Mouse (Mus musculus) lung, embryonic 16.5 days (tissue): ENCODE data around the gene Gm9958. TPM values are rescaled to one million over a fixed set of nuclear protein-coding genes. Genes with fewer than 3 reads are reported as not detected.

Experiments
- ATAC-seq: fragments of 200-750 bp; cut with Nextera tagmentation; 2 replicates; pipeline ENCODE4 v1.8.0; 2017; ENCODE audit warnings: low read depth, mild to moderate bottlenecking, moderate library complexity
- H3K27ac ChIP-seq: fragments of 300-500 bp; sonication (generic); 2 replicates; pipeline ENCODE4 v1.5.1; 2014; ENCODE audit warnings: mild to moderate bottlenecking, control low read depth, low read length
- H3K27me3 ChIP-seq: fragments of 300-500 bp; sonication (generic); 2 replicates; pipeline ENCODE4 v1.6.1; 2014; ENCODE audit warnings: low read depth, low read length, mixed read lengths; ENCODE audit not compliant: control insufficient read depth, insufficient read depth
- H3K36me3 ChIP-seq: fragments of 300-500 bp; sonication (generic); 2 replicates; pipeline ENCODE4 v1.6.1; 2014; ENCODE audit warnings: low read length; ENCODE audit not compliant: control insufficient read depth, insufficient read depth
- H3K4me1 ChIP-seq: fragments of 300-500 bp; sonication (generic); replicated peaks from 2 replicates; pipeline ENCODE4 v1.6.1; 2014; ENCODE audit warnings: low read length, mixed read lengths; ENCODE audit not compliant: control insufficient read depth, insufficient read depth
- H3K4me2 ChIP-seq: fragments of 300-500 bp; sonication (generic); 2 replicates; pipeline ENCODE4 v1.6.1; 2014; ENCODE audit warnings: low read depth, low read length, control low read depth
- H3K4me3 ChIP-seq: fragments of 300-500 bp; sonication (generic); 2 replicates; pipeline ENCODE4 v1.5.1; 2014; ENCODE audit warnings: mild to moderate bottlenecking, low read length, control low read depth
- H3K9ac ChIP-seq: fragments of 300-500 bp; sonication (generic); 2 replicates; pipeline ENCODE4 v1.6.1; 2014; ENCODE audit warnings: low read length, control low read depth
- H3K9me3 ChIP-seq: fragments of 300-500 bp; sonication (generic); 2 replicates; pipeline ENCODE4 v1.6.1; 2016; ENCODE audit warnings: low read length; ENCODE audit not compliant: control insufficient read depth
- WGBS: fragments of 180-500 bp; shearing (Covaris S2); extraction: QIAGEN DNeasy Blood & Tissue Kit; methylation state at CpG from one replicate; pipeline ENCODE4 v1.1.7; 2014; 5-methylcytosine and 5-hydroxymethylcytosine counted together
- polyA plus RNA-seq: library from polyadenylated mRNA; unstranded; fragments of >200 nt; fragmentation: Nextera tagmentation; extraction: Ambion mirVana; gene quantifications from 2 replicates; pipeline ENCODE4 v1.2.1, GENCODE M21; 2015

Gm9958 gene
- polyA plus RNA-seq, 1 experiment from 2014 or later: 6.7 TPM

DNA sequence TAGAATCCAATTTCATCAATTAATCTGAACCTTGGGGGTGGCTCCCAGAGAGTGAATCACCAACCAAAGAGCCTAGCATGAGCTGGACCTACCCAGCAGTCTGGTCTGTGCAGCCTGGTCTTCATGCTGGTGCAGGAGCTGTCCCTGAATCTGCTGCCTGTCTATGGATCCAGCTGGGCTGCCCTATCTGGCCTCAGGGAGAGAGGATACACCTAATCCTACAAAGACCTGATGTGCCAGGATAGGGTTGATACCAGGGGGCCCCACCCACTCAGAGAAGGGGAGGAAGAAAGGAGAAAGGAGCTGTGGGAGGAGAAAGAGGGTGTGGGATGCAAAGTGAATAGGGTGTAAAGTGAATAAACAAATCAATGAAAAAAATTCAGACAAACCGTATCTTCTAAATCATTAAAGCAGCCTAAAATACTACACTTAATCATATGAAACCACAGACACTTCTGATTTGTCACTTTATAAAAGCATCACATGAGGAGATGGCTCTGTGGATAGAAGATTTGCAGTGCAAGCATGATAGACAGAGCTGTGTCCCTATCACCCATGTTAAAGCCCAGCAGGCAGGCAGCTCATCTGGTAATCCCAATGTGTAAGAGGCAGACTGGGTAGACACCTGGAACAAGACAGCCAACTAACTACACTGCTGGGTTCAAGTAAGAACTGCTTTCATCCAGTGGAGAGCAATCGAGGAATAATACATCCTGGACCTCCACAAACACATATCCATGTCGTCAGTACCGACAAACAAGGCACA is 13.3 kb upstream of the Gm9958 start:
- no peak for ATAC-seq
- Histone ChIP-seq H3K27me3 (no peaks in the 10 kb centered on the region), H3K4me1 (no peaks in the 10 kb centered on the region), H3K9me3 (no peaks in the 10 kb centered on the region), H3K4me3 (no peak overlapping the region), H3K4me2 (no peak overlapping the region), H3K27ac (no peak overlapping the region), H3K36me3 (peaks cover 7% of the 10 kb centered on the region; the same call in 1 of the 2 replicates), H3K9ac (no peak overlapping the region)
- 88% methylated on average over 4 of the region's 4 CpGs for WGBS

DNA sequence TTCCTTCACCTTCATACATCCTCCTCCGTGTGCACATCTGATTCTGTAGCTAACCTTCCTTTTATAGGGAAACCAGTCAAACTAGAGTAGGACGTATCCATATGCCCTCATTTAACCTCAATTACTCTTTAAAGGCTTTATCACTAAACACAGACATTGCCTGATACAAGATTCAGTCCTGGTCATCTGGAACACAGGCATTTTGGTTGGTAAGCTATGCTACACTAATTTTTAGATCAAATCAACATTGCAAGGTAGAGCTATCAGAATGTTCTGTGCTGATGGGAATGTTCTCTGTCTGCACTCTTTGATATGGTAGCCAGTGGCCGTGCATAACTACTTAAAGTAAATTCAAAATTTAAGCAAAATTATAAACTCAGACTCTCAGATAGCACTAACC is 11.2 kb upstream of the Gm9958 start:
- H3K4me3 ChIP-seq: no peak overlapping the region
- no peak overlapping the region for H3K4me2 ChIP-seq
- no peaks in the 10 kb centered on the region for H3K9me3 ChIP-seq
- 86% methylated on average over 3 of the region's 3 CpGs for WGBS
- H3K27ac ChIP-seq: no peak overlapping the region
- ATAC-seq: no peak
- no peaks in the 10 kb centered on the region for H3K4me1 ChIP-seq
- H3K27me3 ChIP-seq: no peaks in the 10 kb centered on the region
- H3K9ac ChIP-seq: no peak overlapping the region
- H3K36me3 ChIP-seq: peaks cover 10% of the 10 kb centered on the region

DNA sequence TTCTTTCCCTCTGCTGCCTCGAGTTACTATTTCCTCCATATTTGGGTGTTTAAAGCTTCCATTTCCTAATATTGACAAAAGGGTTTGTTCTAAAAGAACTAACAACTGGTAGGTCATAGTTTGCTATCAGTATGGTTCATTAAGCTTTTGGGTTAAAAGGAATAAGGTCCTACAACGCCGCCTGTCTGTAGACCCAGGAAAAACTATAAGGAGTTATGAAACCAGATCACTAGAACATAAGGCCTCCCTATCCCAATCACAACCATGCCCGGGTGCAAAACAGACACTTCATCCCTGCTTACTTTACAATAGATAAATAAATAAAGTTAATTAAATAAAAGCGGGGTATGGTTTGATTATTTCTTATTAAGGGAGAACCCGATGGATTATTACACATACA is 2.5 kb upstream of the Gm9958 start:
- 2% methylated on average over 6 of the region's 6 CpGs for WGBS

DNA sequence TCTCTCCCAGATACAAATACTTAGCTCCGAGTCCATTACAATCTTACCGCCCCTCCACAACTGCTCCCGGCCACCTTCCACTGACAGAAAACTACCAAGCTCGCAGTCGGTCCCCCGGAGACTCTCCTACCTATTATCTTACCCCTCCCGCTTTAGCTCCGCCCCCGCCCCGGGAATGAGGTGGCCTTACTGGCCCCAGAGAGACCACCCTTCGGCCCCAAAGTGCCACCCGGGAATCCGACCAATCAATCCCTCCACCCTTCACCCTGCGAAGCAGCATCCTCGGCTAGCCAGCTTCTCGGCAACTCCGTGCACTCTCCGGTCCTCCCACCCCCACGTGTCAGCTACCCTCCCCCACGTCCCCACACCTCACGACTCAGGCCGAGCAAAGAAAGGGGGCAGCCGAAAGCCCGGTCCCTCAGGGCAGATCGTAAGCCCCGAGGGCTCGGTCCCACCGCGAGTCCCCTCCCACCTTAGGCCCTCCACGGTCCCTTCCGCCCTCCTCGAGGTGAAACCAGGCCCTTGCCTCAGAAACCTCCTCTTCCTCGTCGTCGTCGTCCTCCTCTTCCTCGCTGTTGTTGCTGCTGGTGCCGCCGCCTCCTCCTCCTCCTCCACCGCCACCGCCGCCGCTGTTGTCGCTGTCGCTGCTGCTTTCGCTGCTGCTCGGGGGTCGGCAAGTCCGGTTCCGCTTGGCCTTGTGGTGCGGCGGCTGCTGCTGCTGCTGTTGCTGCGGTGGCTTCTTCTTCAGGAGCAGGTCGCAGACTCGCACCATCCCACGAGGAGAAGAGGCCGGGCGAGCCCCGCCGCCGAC is 1.7 kb upstream of the Gm9958 start:
- H3K27me3 ChIP-seq: no peaks in the 10 kb centered on the region
- H3K4me3 ChIP-seq: peak overlapping the region; percentile 91
- H3K9me3 ChIP-seq: no peaks in the 10 kb centered on the region
- peak; percentile 34 for ATAC-seq
- no peaks in the 10 kb centered on the region; the same call in 1 of the 2 replicates for H3K36me3 ChIP-seq
- WGBS: 0% methylated on average over 49 of the region's 61 CpGs
- H3K27ac ChIP-seq: peak overlapping the region; percentile 100
- H3K4me1 ChIP-seq: peaks cover 16% of the 10 kb centered on the region
- H3K9ac ChIP-seq: peak overlapping the region; percentile 99
- H3K4me2 ChIP-seq: peak overlapping the region; percentile 72

More for the DNA sequence above, 2.5 kb upstream of the Gm9958 start:
- peak overlapping the region; percentile 100 for H3K27ac ChIP-seq
- peak overlapping the region; percentile 91 for H3K4me3 ChIP-seq
- peaks cover 16% of the 10 kb centered on the region for H3K4me1 ChIP-seq
- H3K27me3 ChIP-seq: no peaks in the 10 kb centered on the region
- H3K36me3 ChIP-seq: peaks cover 2% of the 10 kb centered on the region
- H3K9me3 ChIP-seq: no peaks in the 10 kb centered on the region
- peak overlapping the region; percentile 72 for H3K4me2 ChIP-seq
- peak overlapping the region; percentile 99 for H3K9ac ChIP-seq
- no peak for ATAC-seq

DNA sequence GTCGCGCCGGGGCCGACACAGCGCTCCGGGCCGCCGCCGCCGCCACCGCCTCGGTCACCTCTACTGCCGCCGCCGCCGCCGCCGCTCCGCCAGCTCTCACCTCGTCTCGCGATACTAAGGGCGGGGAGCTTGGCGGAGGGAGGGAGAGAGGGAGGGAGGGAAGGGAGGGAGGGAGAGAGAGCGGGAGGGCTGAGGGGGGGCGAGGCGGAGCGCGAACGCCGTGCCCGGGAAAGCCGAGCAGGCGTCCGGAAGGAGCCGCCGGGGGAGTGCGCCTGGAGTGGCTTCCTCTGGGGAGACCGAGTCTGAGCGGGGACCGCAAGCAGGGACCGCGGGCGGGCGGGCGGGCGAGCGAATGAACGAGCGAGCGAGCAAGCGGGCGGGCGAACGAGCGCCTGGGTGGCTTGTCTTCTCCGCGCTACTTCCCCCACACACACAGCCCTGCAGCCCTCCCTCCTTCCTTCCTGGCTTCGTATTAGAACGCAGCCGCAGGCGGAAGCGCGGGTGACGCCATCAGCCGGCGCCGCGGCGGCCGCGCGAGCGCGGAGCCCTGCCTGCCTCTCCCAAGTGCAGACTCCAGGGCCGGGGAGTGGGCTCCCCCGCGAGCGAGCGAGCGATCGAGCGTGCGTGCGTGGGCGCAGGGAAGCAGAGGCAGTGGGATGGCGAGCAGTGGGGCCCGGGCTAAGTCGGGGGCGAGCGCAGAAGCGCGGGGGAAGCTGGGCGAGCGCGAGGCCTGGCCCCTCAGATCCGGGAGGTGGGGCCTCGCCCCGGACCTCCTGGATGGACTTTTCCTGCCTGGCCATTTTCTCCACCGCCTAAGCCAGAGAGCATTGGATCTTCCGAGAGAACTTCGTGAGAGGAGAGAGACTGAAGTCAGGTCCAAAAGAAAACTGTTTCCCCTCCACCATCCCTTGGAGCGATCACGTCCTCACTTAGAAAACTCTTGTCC is 610 bp upstream of the Gm9958 start, which contains the start of gene Ankrd17:
Ankrd17 (minus strand) TSS at position 457 of the 946 bp plus-strand sequence.
- Histone ChIP-seq H3K27ac (peak within 1 kb of the TSS; percentile 100), H3K4me1 (peaks cover 16% of the 10 kb centered on the region), H3K4me2 (peak within 1 kb of the TSS; percentile 72), H3K4me3 (peak within 1 kb of the TSS; percentile 91), H3K9me3 (no peaks in the 10 kb centered on the region; the same call in 1 of the 2 replicates), H3K27me3 (no peaks in the 10 kb centered on the region), H3K9ac (peak within 1 kb of the TSS; percentile 99), H3K36me3 (no peaks in the 10 kb centered on the region; the same call in 1 of the 2 replicates)
- WGBS: under 1% methylated on average over 47 of the region's 104 CpGs
- ATAC-seq: peak; percentile 95

DNA sequence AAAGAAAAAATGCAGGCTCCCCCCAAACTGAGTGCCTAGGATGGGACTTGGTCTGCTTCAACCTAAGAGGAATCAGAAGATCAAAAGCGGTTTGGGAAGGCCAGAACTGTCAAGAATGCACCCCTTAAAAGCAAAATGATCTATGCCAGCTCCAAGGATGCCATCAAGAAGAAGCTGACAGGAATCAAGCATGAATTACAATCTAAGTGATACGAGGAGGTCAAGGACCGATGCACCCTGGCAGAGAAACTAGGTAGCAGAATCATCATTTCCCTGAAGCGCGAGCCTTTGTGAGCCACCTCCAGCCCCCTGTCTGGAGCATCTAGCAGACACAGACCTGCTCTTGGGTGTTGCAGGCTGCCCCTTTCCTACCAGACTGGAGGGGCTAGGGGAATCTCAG is 3.4 kb downstream of the Gm9958 start:
- ATAC-seq: no peak
- Histone ChIP-seq H3K27me3 (no peaks in the 10 kb centered on the region), H3K27ac (no peak overlapping the region), H3K36me3 (no peaks in the 10 kb centered on the region), H3K4me3 (no peak overlapping the region), H3K4me2 (no peak overlapping the region), H3K9me3 (no peaks in the 10 kb centered on the region; the same call in 1 of the 2 replicates), H3K9ac (no peak overlapping the region), H3K4me1 (peaks cover 4% of the 10 kb centered on the region)
- WGBS: 80% methylated on average over 5 of the region's 5 CpGs

DNA sequence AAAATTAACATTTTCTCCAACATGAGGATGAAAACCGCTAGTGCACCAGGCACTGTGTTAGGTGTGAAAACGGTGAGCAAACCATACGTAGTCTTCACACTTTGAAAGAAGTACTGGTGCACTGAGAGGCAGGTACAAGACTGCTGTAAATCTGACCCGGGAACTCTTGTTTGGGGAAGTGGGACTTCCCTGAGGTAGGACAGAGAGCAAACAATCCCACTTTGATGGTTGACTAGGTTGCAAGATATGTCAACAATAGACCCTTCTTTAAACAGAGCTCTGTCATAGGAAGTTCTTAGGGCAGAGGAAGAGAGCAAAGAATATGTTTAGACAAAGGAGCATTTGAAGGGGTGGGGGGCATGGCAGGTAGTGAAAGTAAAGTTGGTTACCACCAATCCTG is 6.7 kb downstream of the Gm9958 start:
- Histone ChIP-seq H3K4me3 (no peak overlapping the region), H3K27ac (no peak overlapping the region), H3K4me1 (no peaks in the 10 kb centered on the region), H3K9ac (no peak overlapping the region), H3K27me3 (no peaks in the 10 kb centered on the region), H3K4me2 (no peak overlapping the region), H3K36me3 (no peaks in the 10 kb centered on the region), H3K9me3 (no peaks in the 10 kb centered on the region; the same call in 1 of the 2 replicates)
- WGBS: 71% methylated on average over 4 of the region's 4 CpGs
- ATAC-seq: no peak

DNA sequence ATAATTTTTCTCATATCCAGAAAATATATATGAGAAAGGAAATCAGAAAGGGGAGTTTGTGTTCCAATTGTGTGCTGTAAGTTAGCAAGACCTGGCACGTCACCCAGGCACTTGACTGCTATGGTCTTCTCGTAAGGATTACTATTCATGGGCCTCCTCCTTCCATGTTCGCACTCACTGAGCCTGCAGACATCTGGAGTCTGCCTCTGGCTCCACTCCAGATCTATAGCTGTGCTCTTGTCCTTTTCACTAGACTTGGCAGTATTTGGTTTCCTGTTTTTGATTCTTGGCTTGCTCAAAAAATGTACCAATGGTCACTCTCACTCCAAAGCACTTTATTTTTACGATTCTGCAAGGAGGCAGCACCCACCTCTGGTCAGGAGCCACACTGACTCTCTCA is 14.5 kb downstream of the Gm9958 start:
- no peaks in the 10 kb centered on the region for H3K36me3 ChIP-seq
- H3K4me2 ChIP-seq: no peak overlapping the region
- ATAC-seq: peak; percentile 67; the same call in 1 of the 2 replicates
- no peak overlapping the region for H3K9ac ChIP-seq
- no peak overlapping the region for H3K4me3 ChIP-seq
- WGBS: 36% methylated on average over 4 of the region's 4 CpGs
- H3K27me3 ChIP-seq: no peaks in the 10 kb centered on the region
- no peak overlapping the region for H3K27ac ChIP-seq
- H3K9me3 ChIP-seq: no peaks in the 10 kb centered on the region
- no peaks in the 10 kb centered on the region for H3K4me1 ChIP-seq
